Mouse (Mus musculus): ENCODE measurements around the gene Frmpd4. TPM values are rescaled to one million over a fixed set of nuclear protein-coding genes. Genes with fewer than 3 reads are reported as not detected.
A peak's percentile ranks its signal among the peaks of the same experiment; 100 is the strongest.

Frmpd4 gene
- polyA plus RNA-seq, 1 experiment from 2014 or later: 0.67 TPM

DNA sequence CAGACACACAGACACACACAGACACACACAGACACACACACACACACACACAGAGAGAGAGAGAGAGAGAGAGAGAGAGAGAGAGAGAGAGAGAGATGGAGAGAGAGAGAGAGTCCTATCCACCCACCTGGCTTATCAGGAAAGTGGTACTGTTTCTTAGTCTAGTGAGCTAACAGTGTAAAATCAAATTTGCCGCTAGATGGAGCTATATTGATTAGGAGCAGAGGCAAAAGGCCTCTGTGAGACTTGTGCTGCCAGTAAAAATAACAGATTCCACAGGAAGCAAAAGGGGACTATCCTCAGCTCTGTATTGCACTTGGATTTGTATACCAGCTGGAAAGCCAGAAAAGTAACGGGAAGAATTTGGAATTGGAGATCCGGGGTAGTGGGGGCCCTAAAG is 161.6 kb downstream of the Frmpd4 start:
- Histone ChIP-seq H3K9me3 (replicated peaks; ENCODE audit: control insufficient read depth, low read length) (no peaks in the 10 kb centered on the region), H3K36me3 (ENCODE audit: control insufficient read depth, insufficient read depth, low read length) (no peaks in the 10 kb centered on the region), H3K27me3 (replicated peaks; ENCODE audit: control insufficient read depth, insufficient read depth, low read length) (no peaks in the 10 kb centered on the region), H3K4me3 (ENCODE audit: low read depth, low read length) (no peak overlapping the region), H3K9ac (ENCODE audit: low read length) (no peak overlapping the region), H3K4me1 (ENCODE audit: control insufficient read depth, insufficient read depth, low read length) (no peaks in the 10 kb centered on the region), H3K4me2 (ENCODE audit: low read length) (no peak overlapping the region), H3K27ac (ENCODE audit: low read depth, low read length) (no peak overlapping the region)
- WGBS: 35% methylated on average over 3 of the region's 3 CpGs
- peak; percentile 69 for DNase-seq (ENCODE audit: low spot score)
- no peak for ATAC-seq

- no peaks in the 10 kb centered on the region for H3K9me3 ChIP-seq (replicated peaks; ENCODE audit: control insufficient read depth, low read length)
- H3K4me3 ChIP-seq (ENCODE audit: low read depth, low read length): no peak overlapping the region
- no peak overlapping the region for H3K9ac ChIP-seq (ENCODE audit: low read length)
- H3K36me3 ChIP-seq (ENCODE audit: control insufficient read depth, insufficient read depth, low read length): no peaks in the 10 kb centered on the region
- WGBS: 94% methylated on average over 2 of the region's 2 CpGs
- ATAC-seq (no peak), DNase-seq (ENCODE audit: low spot score) (no peak)
- no peaks in the 10 kb centered on the region for H3K27me3 ChIP-seq (replicated peaks; ENCODE audit: control insufficient read depth, insufficient read depth, low read length)
- H3K4me2 ChIP-seq (ENCODE audit: low read length): no peak overlapping the region
- H3K4me1 ChIP-seq (ENCODE audit: control insufficient read depth, insufficient read depth, low read length): no peaks in the 10 kb centered on the region
- H3K27ac ChIP-seq (ENCODE audit: low read depth, low read length): no peak overlapping the region
Measured at GRCm38 (mm10) chrX:168403512-168403911, 173.5 kb downstream of the Frmpd4 start.

GRCm38 (mm10) chrX:168350431-168350830 is 226.6 kb downstream of the Frmpd4 start:
- 94% methylated on average over 2 of the region's 2 CpGs for WGBS
- H3K9me3 ChIP-seq (replicated peaks; ENCODE audit: control insufficient read depth, low read length): no peaks in the 10 kb centered on the region
- no peak overlapping the region for H3K9ac ChIP-seq (ENCODE audit: low read length)
- H3K4me1 ChIP-seq (ENCODE audit: control insufficient read depth, insufficient read depth, low read length): no peaks in the 10 kb centered on the region
- no peak overlapping the region for H3K4me3 ChIP-seq (ENCODE audit: low read depth, low read length)
- DNase-seq (ENCODE audit: low spot score): no peak
- no peak overlapping the region for H3K27ac ChIP-seq (ENCODE audit: low read depth, low read length)
- no peaks in the 10 kb centered on the region for H3K36me3 ChIP-seq (ENCODE audit: control insufficient read depth, insufficient read depth, low read length)
- H3K27me3 ChIP-seq (replicated peaks; ENCODE audit: control insufficient read depth, insufficient read depth, low read length): no peaks in the 10 kb centered on the region
- H3K4me2 ChIP-seq (ENCODE audit: low read length): no peak overlapping the region
- ATAC-seq: no peak

- Histone ChIP-seq H3K4me3 (ENCODE audit: low read depth, low read length) (no peak overlapping the region), H3K27me3 (replicated peaks; ENCODE audit: control insufficient read depth, insufficient read depth, low read length) (no peaks in the 10 kb centered on the region), H3K36me3 (ENCODE audit: control insufficient read depth, insufficient read depth, low read length) (no peaks in the 10 kb centered on the region), H3K9me3 (replicated peaks; ENCODE audit: control insufficient read depth, low read length) (no peaks in the 10 kb centered on the region), H3K27ac (ENCODE audit: low read depth, low read length) (no peak overlapping the region), H3K4me1 (ENCODE audit: control insufficient read depth, insufficient read depth, low read length) (no peaks in the 10 kb centered on the region), H3K9ac (ENCODE audit: low read length) (no peak overlapping the region), H3K4me2 (ENCODE audit: low read length) (no peak overlapping the region)
- DNase-seq (ENCODE audit: low spot score) (no peak), ATAC-seq (no peak)
- 79% methylated on average over 5 of the region's 5 CpGs for WGBS
Measured at GRCm38 (mm10) chrX:168349320-168350225, 227.5 kb downstream of the Frmpd4 start.

DNA sequence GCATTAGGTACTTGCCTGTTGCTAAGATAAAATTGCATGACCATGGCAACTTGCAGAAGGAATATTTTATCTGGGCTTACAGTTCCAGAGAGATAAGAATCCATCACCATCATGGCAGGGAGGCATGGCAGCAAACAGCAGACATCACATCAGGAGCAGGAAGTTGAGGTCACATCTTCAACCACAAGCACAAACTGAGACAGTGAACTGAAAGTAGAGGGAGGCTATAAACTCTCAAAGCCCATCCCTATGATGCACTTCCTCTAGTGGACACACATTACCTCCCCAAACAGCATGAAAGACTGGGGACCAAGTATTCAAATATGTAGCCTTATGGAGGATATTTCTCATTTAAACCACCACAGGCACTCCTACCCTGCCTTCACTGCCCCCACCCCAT is 238.8 kb downstream of the Frmpd4 start:
- Histone ChIP-seq H3K27ac (ENCODE audit: low read depth, low read length) (no peak overlapping the region), H3K36me3 (ENCODE audit: control insufficient read depth, insufficient read depth, low read length) (no peaks in the 10 kb centered on the region), H3K4me2 (ENCODE audit: low read length) (no peak overlapping the region), H3K4me1 (ENCODE audit: control insufficient read depth, insufficient read depth, low read length) (no peaks in the 10 kb centered on the region), H3K9ac (ENCODE audit: low read length) (no peak overlapping the region), H3K27me3 (replicated peaks; ENCODE audit: control insufficient read depth, insufficient read depth, low read length) (no peaks in the 10 kb centered on the region), H3K9me3 (replicated peaks; ENCODE audit: control insufficient read depth, low read length) (no peaks in the 10 kb centered on the region), H3K4me3 (ENCODE audit: low read depth, low read length) (no peak overlapping the region)
- ATAC-seq (no peak), DNase-seq (ENCODE audit: low spot score) (no peak)

DNA sequence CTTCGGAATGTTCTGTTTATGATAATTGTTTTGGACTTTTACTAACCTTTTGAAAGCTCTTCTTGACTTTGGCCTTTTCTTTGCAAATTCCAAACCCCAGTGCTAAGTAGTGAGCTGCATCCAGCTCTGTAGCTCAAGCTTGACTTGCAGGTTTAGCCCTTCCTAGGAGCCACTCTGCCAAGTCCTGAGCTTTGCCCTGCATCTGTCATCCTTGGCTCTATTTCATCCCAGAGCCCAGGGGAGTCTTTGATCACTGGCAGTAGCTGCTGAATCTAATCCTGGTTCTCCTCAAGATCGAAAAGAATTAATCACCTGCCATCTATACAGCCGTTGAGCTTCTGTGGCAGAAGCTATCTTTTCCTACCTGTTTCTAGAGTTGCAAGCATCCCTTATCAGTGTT is 251.9 kb downstream of the Frmpd4 start:
- no peaks in the 10 kb centered on the region for H3K27me3 ChIP-seq (replicated peaks; ENCODE audit: control insufficient read depth, insufficient read depth, low read length)
- H3K4me2 ChIP-seq (ENCODE audit: low read length): no peak overlapping the region
- no peaks in the 10 kb centered on the region for H3K36me3 ChIP-seq (ENCODE audit: control insufficient read depth, insufficient read depth, low read length)
- H3K4me1 ChIP-seq (ENCODE audit: control insufficient read depth, insufficient read depth, low read length): no peaks in the 10 kb centered on the region
- no peak for DNase-seq (ENCODE audit: low spot score)
- H3K9ac ChIP-seq (ENCODE audit: low read length): no peak overlapping the region
- H3K4me3 ChIP-seq (ENCODE audit: low read depth, low read length): no peak overlapping the region
- no peaks in the 10 kb centered on the region for H3K9me3 ChIP-seq (replicated peaks; ENCODE audit: control insufficient read depth, low read length)
- 91% methylated on average over 3 of the region's 3 CpGs for WGBS
- no peak overlapping the region for H3K27ac ChIP-seq (ENCODE audit: low read depth, low read length)
- no peak for ATAC-seq

DNA sequence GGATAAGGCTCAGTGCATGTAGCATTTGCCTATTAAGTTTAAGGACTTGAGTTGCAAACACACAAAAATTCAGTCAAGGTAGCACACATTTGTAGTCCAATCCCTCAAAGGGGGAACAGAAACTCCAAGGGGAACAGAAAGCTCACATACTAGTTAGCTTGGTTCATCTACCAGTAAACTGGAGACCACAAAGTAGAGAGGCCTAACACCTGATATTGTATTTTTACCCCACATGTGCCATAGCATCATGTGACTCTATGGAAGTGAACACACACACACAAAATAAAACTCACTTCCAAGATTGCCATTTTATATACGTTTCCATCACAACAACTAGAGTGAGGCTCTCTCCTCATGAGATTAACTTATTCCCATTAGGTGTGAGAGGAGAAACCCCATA is 264.9 kb downstream of the Frmpd4 start:
- Histone ChIP-seq H3K36me3 (ENCODE audit: control insufficient read depth, insufficient read depth, low read length) (no peaks in the 10 kb centered on the region), H3K9ac (ENCODE audit: low read length) (no peak overlapping the region), H3K4me2 (ENCODE audit: low read length) (no peak overlapping the region), H3K27me3 (replicated peaks; ENCODE audit: control insufficient read depth, insufficient read depth, low read length) (no peaks in the 10 kb centered on the region), H3K27ac (ENCODE audit: low read depth, low read length) (no peak overlapping the region), H3K4me3 (ENCODE audit: low read depth, low read length) (no peak overlapping the region), H3K9me3 (replicated peaks; ENCODE audit: control insufficient read depth, low read length) (no peaks in the 10 kb centered on the region), H3K4me1 (ENCODE audit: control insufficient read depth, insufficient read depth, low read length) (no peaks in the 10 kb centered on the region)
- no peak for DNase-seq (ENCODE audit: low spot score)
- WGBS: 92% methylated on average over 1 of the region's 1 CpGs
- no peak for ATAC-seq

DNA sequence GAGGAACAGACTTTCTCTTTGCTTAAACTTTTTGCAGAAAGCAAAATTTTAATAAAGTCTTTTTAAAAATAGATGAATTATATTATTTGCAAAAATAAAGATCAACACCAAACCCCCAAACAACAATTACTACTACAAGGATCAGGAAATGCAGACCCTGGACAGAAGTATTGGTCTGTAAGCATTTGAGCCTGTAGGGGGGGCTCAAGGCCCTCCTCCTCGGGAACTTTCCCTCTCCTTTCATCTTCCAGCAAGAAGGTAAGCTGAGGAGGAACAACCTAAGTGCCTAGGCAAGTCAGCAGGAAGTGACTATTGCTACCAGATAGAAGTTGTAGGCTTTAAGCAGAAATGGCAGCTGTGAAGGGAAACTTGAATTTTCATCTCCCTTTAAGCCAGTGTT is 266.9 kb downstream of the Frmpd4 start:
- Histone ChIP-seq H3K36me3 (ENCODE audit: control insufficient read depth, insufficient read depth, low read length) (no peaks in the 10 kb centered on the region), H3K9me3 (replicated peaks; ENCODE audit: control insufficient read depth, low read length) (no peaks in the 10 kb centered on the region), H3K4me2 (ENCODE audit: low read length) (no peak overlapping the region), H3K4me3 (ENCODE audit: low read depth, low read length) (no peak overlapping the region), H3K9ac (ENCODE audit: low read length) (no peak overlapping the region), H3K27ac (ENCODE audit: low read depth, low read length) (no peak overlapping the region), H3K27me3 (replicated peaks; ENCODE audit: control insufficient read depth, insufficient read depth, low read length) (no peaks in the 10 kb centered on the region), H3K4me1 (ENCODE audit: control insufficient read depth, insufficient read depth, low read length) (no peaks in the 10 kb centered on the region)
- WGBS: 12% methylated on average over 1 of the region's 1 CpGs
- DNase-seq (ENCODE audit: low spot score): no peak
- ATAC-seq: no peak

- WGBS: 91% methylated on average over 3 of the region's 3 CpGs
- Histone ChIP-seq H3K4me1 (ENCODE audit: control insufficient read depth, insufficient read depth, low read length) (no peaks in the 10 kb centered on the region), H3K27me3 (replicated peaks; ENCODE audit: control insufficient read depth, insufficient read depth, low read length) (no peaks in the 10 kb centered on the region), H3K4me2 (ENCODE audit: low read length) (no peak overlapping the region), H3K9ac (ENCODE audit: low read length) (no peak overlapping the region), H3K9me3 (replicated peaks; ENCODE audit: control insufficient read depth, low read length) (no peaks in the 10 kb centered on the region), H3K4me3 (ENCODE audit: low read depth, low read length) (no peak overlapping the region), H3K36me3 (ENCODE audit: control insufficient read depth, insufficient read depth, low read length) (no peaks in the 10 kb centered on the region), H3K27ac (ENCODE audit: low read depth, low read length) (no peak overlapping the region)
- no peak for ATAC-seq
- DNase-seq (ENCODE audit: low spot score): no peak
Measured at GRCm38 (mm10) chrX:168292506-168292905, 284.5 kb downstream of the Frmpd4 start.

Measured in forebrain, embryonic 14.5 days (tissue).